Mouse (Mus musculus): ENCODE measurements around the gene Gm8127.
"Not testable (repeated sequence)": the region's sequence is repeated elsewhere in the genome, so short reads cannot be mapped to it uniquely, and the experiment has no call there.

- not testable (repeated sequence) for TF ChIP-seq CTCF (IDR thresholded peaks at IDR 0.05 in 2 of 3, conservative IDR thresholded peaks at IDR 0.05 in 1 of 3; ENCODE audit: control insufficient read depth in 1 of 3, insufficient read depth in 1 of 3, low read depth in 2 of 3, low read length in 3 of 3, poor library complexity in 1 of 3, severe bottlenecking in 1 of 3); JUND (IDR thresholded peaks at IDR 0.05; ENCODE audit: low read depth, low read length)
Observed at GRCm38 (mm10) chr14:43273161-43273560, 20.5 kb downstream of the Gm8127 start.
